Mouse (Mus musculus) kidney, postnatal 14 days (tissue): Measurements from ENCODE around the gene Ndufa6.

Source experiments
- DNase-seq: peaks from one replicate; pipeline ENCODE4 v3.0.0; 2022; ENCODE audit warnings: mixed read lengths

Ndufa6 gene

GRCm38 (mm10) chr15:82340414-82341035, 13.6 kb downstream of the Ndufa6 start:
- DNase-seq: no peak

- DNase-seq: no peak
Observed at GRCm38 (mm10) chr15:82339634-82340254, 14.4 kb downstream of the Ndufa6 start.

- no peak for DNase-seq
Observed at GRCm38 (mm10) chr15:82339150-82339549, 15.0 kb downstream of the Ndufa6 start.

GRCm38 (mm10) chr15:82338593-82339112, 15.5 kb downstream of the Ndufa6 start, which contains the start of the genes Naga, Pheta2 and Smdt1:
TSS of gene Naga (minus strand) at chr15:82338925.
TSS of gene Pheta2 (plus strand) at chr15:82338942.
TSS of gene Smdt1 (plus strand) at chr15:82338959.
- peak; percentile 98 for DNase-seq

- DNase-seq: no peak
Observed at GRCm38 (mm10) chr15:82337875-82338274, 16.2 kb downstream of the Ndufa6 start.

- no peak for DNase-seq
Observed at GRCm38 (mm10) chr15:82336629-82337028, 17.5 kb downstream of the Ndufa6 start.

- DNase-seq: no peak
Observed at GRCm38 (mm10) chr15:82335194-82335593, 18.9 kb downstream of the Ndufa6 start.

- DNase-seq: no peak
Observed at GRCm38 (mm10) chr15:82325382-82325781, 28.7 kb downstream of the Ndufa6 start.

GRCm38 (mm10) chr15:82322195-82322594, 31.9 kb downstream of the Ndufa6 start:
- DNase-seq: no peak

- no peak for DNase-seq
Observed at GRCm38 (mm10) chr15:82319613-82320012, 34.5 kb downstream of the Ndufa6 start.

- DNase-seq: no peak
Observed at GRCm38 (mm10) chr15:82317839-82318238, 36.3 kb downstream of the Ndufa6 start.

- no peak for DNase-seq
Observed at GRCm38 (mm10) chr15:82308416-82308815, 45.7 kb downstream of the Ndufa6 start.

GRCm38 (mm10) chr15:82307107-82307506, 47.0 kb downstream of the Ndufa6 start:
- DNase-seq: no peak
